Mouse (Mus musculus): ENCODE measurements around the gene Tmem117. TPM values are rescaled to one million over a fixed set of nuclear protein-coding genes. Genes with fewer than 3 reads are reported as not detected.

Gene Tmem117
- polyA plus RNA-seq, 1 experiment: not detected

GRCm38 (mm10) chr15:94655811-94656323, 26.8 kb downstream of the Tmem117 start:
- no peaks in the 10 kb centered on the region for H3K36me3 ChIP-seq (ENCODE audit: control insufficient read depth, insufficient read depth, low read length)
- TF ChIP-seq POLR2A (IDR thresholded peaks at IDR 0.05; ENCODE audit: low read depth, low read length) (no peak), CTCF (IDR thresholded peaks at IDR 0.05; ENCODE audit: extremely low read depth, insufficient read depth, insufficient read length, insufficient replicate concordance) (no peak)
- H3K27ac ChIP-seq (ENCODE audit: insufficient read depth, low read length): no peak overlapping the region
- DNase-seq (ENCODE audit: low read depth in 1 of 2, low spot score in 2 of 2): no peak
- H3K27me3 ChIP-seq (ENCODE audit: control insufficient read depth, insufficient read depth, low read length): no peaks in the 10 kb centered on the region
- 92% methylated on average over 13 of the region's 13 CpGs for WGBS
- no peak overlapping the region for H3K4me3 ChIP-seq (ENCODE audit: extremely low read depth, insufficient read depth, insufficient read length)
- no peaks in the 10 kb centered on the region for H3K4me1 ChIP-seq (ENCODE audit: control insufficient read depth, insufficient read depth, insufficient read length)

DNA sequence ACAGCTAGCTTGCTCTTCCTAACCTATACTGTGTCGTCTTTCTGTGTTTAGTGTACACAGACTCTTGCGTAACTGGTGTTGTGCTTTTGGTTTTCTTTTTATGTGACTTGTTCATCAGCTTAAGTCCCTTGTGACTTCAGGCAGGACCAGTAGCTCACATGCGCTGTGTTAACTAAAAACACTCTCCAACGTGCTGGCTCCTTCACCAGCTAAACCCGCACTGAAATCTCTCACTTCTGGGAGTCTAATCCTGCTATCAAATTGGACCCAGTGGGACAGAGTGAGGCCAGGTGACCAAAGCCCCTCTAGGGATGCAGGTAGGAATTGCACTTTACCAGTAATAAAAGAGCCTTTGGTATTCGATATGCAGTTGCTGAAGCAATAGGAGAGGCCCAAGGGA, 28.9 kb downstream of the Tmem117 start:
- Histone ChIP-seq H3K27me3 (ENCODE audit: control insufficient read depth, insufficient read depth, low read length) (no peaks in the 10 kb centered on the region), H3K4me1 (ENCODE audit: control insufficient read depth, insufficient read depth, insufficient read length) (no peaks in the 10 kb centered on the region), H3K36me3 (ENCODE audit: control insufficient read depth, insufficient read depth, low read length) (no peaks in the 10 kb centered on the region), H3K4me3 (ENCODE audit: extremely low read depth, insufficient read depth, insufficient read length) (no peak overlapping the region), H3K27ac (ENCODE audit: insufficient read depth, low read length) (no peak overlapping the region)
- WGBS: 83% methylated on average over 6 of the region's 6 CpGs
- no peak for DNase-seq (ENCODE audit: low read depth in 1 of 2, low spot score in 2 of 2)
- TF ChIP-seq POLR2A (IDR thresholded peaks at IDR 0.05; ENCODE audit: low read depth, low read length) (no peak), CTCF (IDR thresholded peaks at IDR 0.05; ENCODE audit: extremely low read depth, insufficient read depth, insufficient read length, insufficient replicate concordance) (no peak)

GRCm38 (mm10) chr15:94658392-94659111, 29.5 kb downstream of the Tmem117 start:
- Histone ChIP-seq H3K27me3 (ENCODE audit: control insufficient read depth, insufficient read depth, low read length) (no peaks in the 10 kb centered on the region), H3K4me1 (ENCODE audit: control insufficient read depth, insufficient read depth, insufficient read length) (no peaks in the 10 kb centered on the region), H3K27ac (ENCODE audit: insufficient read depth, low read length) (no peak overlapping the region), H3K36me3 (ENCODE audit: control insufficient read depth, insufficient read depth, low read length) (no peaks in the 10 kb centered on the region), H3K4me3 (ENCODE audit: extremely low read depth, insufficient read depth, insufficient read length) (no peak overlapping the region)
- TF ChIP-seq CTCF (IDR thresholded peaks at IDR 0.05; ENCODE audit: extremely low read depth, insufficient read depth, insufficient read length, insufficient replicate concordance) (no peak), POLR2A (IDR thresholded peaks at IDR 0.05; ENCODE audit: low read depth, low read length) (no peak)
- 86% methylated on average over 13 of the region's 13 CpGs for WGBS
- DNase-seq (ENCODE audit: low read depth in 1 of 2, low spot score in 2 of 2): no peak

GRCm38 (mm10) chr15:94659112-94659437, 30.0 kb downstream of the Tmem117 start:
- no peak for TF ChIP-seq CTCF (IDR thresholded peaks at IDR 0.05; ENCODE audit: extremely low read depth, insufficient read depth, insufficient read length, insufficient replicate concordance)
- TF ChIP-seq POLR2A (IDR thresholded peaks at IDR 0.05; ENCODE audit: low read depth, low read length): no peak
- H3K27ac ChIP-seq (ENCODE audit: insufficient read depth, low read length): no peak overlapping the region
- DNase-seq (ENCODE audit: low read depth in 1 of 2, low spot score in 2 of 2): no peak
- no peaks in the 10 kb centered on the region for H3K27me3 ChIP-seq (ENCODE audit: control insufficient read depth, insufficient read depth, low read length)
- H3K4me1 ChIP-seq (ENCODE audit: control insufficient read depth, insufficient read depth, insufficient read length): no peaks in the 10 kb centered on the region
- no peaks in the 10 kb centered on the region for H3K36me3 ChIP-seq (ENCODE audit: control insufficient read depth, insufficient read depth, low read length)
- WGBS: 77% methylated on average over 6 of the region's 6 CpGs
- H3K4me3 ChIP-seq (ENCODE audit: extremely low read depth, insufficient read depth, insufficient read length): no peak overlapping the region

DNA sequence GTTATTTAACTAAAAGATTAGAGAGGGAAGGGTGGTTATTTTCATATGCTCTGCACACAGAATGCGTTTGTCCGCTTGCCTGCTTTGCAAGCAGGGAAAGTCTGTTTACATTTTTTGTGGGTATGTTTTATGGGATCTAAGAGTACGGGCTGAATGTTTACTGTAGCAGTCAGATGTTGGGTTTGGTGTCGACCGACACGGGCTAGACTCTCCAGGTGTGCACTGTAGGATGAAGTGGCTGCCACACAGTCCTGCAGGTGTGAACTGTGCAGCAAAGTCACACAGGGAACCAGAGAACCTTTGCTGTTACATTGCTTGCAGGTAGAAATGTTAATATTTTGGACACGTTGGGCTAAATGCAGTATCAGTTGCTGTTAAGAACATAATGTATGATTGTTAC, 31.9 kb downstream of the Tmem117 start:
- no peaks in the 10 kb centered on the region for H3K4me1 ChIP-seq (ENCODE audit: control insufficient read depth, insufficient read depth, insufficient read length)
- H3K27me3 ChIP-seq (ENCODE audit: control insufficient read depth, insufficient read depth, low read length): no peaks in the 10 kb centered on the region
- DNase-seq (ENCODE audit: low read depth in 1 of 2, low spot score in 2 of 2): no peak
- H3K36me3 ChIP-seq (ENCODE audit: control insufficient read depth, insufficient read depth, low read length): no peaks in the 10 kb centered on the region
- TF ChIP-seq CTCF (IDR thresholded peaks at IDR 0.05; ENCODE audit: extremely low read depth, insufficient read depth, insufficient read length, insufficient replicate concordance) (no peak), POLR2A (IDR thresholded peaks at IDR 0.05; ENCODE audit: low read depth, low read length) (no peak)
- H3K4me3 ChIP-seq (ENCODE audit: extremely low read depth, insufficient read depth, insufficient read length): no peak overlapping the region
- 77% methylated on average over 7 of the region's 7 CpGs for WGBS
- no peak overlapping the region for H3K27ac ChIP-seq (ENCODE audit: insufficient read depth, low read length)

DNA sequence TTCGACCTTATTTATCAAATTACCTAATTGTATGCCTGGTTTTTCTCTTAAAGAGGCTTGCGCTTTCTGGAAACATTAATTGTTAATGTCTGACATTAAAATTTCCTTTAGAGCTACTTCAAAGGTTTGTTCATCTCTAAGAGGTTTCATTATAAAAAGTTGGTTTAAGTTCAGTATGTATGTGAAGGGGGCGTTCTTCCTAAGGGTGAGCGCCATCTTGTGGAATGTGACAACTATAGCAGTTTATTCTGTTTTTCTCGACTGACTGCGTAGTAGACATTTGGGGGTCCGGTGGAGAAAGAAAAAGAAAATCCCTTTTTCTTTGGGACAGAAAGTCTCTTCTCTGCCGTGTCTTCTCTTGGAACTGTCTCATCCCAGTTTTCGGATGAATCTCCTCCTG, 32.4 kb downstream of the Tmem117 start:
- TF ChIP-seq CTCF (IDR thresholded peaks at IDR 0.05; ENCODE audit: extremely low read depth, insufficient read depth, insufficient read length, insufficient replicate concordance) (no peak), POLR2A (IDR thresholded peaks at IDR 0.05; ENCODE audit: low read depth, low read length) (no peak)
- Histone ChIP-seq H3K36me3 (ENCODE audit: control insufficient read depth, insufficient read depth, low read length) (no peaks in the 10 kb centered on the region), H3K27ac (ENCODE audit: insufficient read depth, low read length) (no peak overlapping the region), H3K27me3 (ENCODE audit: control insufficient read depth, insufficient read depth, low read length) (no peaks in the 10 kb centered on the region), H3K4me1 (ENCODE audit: control insufficient read depth, insufficient read depth, insufficient read length) (no peaks in the 10 kb centered on the region), H3K4me3 (ENCODE audit: extremely low read depth, insufficient read depth, insufficient read length) (no peak overlapping the region)
- DNase-seq (ENCODE audit: low read depth in 1 of 2, low spot score in 2 of 2): no peak
- WGBS: 26% methylated on average over 9 of the region's 9 CpGs

GRCm38 (mm10) chr15:94664612-94665011, 35.6 kb downstream of the Tmem117 start:
- no peak for TF ChIP-seq POLR2A (IDR thresholded peaks at IDR 0.05; ENCODE audit: low read depth, low read length)
- no peak for TF ChIP-seq CTCF (IDR thresholded peaks at IDR 0.05; ENCODE audit: extremely low read depth, insufficient read depth, insufficient read length, insufficient replicate concordance)
- Histone ChIP-seq H3K4me3 (ENCODE audit: extremely low read depth, insufficient read depth, insufficient read length) (no peak overlapping the region), H3K36me3 (ENCODE audit: control insufficient read depth, insufficient read depth, low read length) (no peaks in the 10 kb centered on the region), H3K27me3 (ENCODE audit: control insufficient read depth, insufficient read depth, low read length) (no peaks in the 10 kb centered on the region), H3K27ac (ENCODE audit: insufficient read depth, low read length) (no peak overlapping the region), H3K4me1 (ENCODE audit: control insufficient read depth, insufficient read depth, insufficient read length) (no peaks in the 10 kb centered on the region)
- no peak for DNase-seq (ENCODE audit: low read depth in 1 of 2, low spot score in 2 of 2)
- WGBS: 81% methylated on average over 6 of the region's 6 CpGs
